Mouse (Mus musculus) right cerebral cortex, adult 2 months (tissue): Measurements from ENCODE around the gene Madcam1.

Source experiments
- DNase-seq, 2 experiments: peaks; one replicate each; pipeline ENCODE4 v3.0.0; 2021 to 2022; ENCODE audit warnings: low spot score in 2 of 2

The Madcam1 gene

GRCm38 (mm10) chr10:79664131-79664665 lies at the start of gene Madcam1:
Madcam1 (plus strand) TSS chr10:79664559.
- peak; percentile 72 for DNase-seq

- no peak for DNase-seq
Observed at GRCm38 (mm10) chr10:79615860-79616259, 48.5 kb upstream of the Madcam1 start.

DNA sequence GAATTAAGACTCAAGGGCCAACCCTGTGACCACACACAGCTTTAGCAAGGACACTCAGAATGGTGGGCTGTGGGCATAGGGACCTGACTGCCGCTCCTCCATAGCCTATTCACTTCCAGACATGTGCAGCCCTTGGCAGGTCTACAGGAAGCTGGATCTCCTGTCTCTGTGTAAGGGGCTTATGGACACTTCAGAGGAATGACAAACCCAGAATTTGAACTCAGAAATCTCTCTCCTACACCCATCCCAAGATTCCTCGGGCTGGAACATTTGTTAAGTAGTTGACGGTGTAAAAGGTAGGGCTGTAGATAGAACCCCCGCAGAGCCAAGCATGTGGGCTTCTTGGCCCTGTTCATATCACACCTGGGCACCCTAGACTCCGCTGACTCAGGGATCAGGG lies 48.0 kb upstream of the Madcam1 start:
- no peak for DNase-seq

DNA sequence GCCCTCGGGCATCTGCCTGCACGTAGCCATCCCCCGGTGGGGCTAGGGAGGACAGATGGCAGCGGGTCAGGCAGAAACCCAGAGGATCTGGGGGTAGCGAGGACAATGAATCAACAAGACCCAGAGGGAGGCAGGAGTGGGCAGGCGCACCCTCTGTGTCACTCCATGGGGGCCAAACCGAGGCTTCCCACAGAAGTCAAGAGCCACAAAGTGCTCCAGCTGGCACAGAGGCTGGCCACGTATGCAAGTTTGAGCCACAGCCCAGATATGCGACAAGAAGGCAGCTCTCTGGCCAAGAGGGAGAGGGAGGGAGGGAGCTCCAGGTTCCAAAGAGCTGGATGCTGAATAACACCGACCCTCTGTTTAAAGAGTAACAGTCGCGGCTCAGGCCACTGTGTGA lies 40.4 kb upstream of the Madcam1 start:
- DNase-seq, result no peak

- DNase-seq, result no peak
Observed at GRCm38 (mm10) chr10:79625398-79625797, 39.0 kb upstream of the Madcam1 start.

DNA sequence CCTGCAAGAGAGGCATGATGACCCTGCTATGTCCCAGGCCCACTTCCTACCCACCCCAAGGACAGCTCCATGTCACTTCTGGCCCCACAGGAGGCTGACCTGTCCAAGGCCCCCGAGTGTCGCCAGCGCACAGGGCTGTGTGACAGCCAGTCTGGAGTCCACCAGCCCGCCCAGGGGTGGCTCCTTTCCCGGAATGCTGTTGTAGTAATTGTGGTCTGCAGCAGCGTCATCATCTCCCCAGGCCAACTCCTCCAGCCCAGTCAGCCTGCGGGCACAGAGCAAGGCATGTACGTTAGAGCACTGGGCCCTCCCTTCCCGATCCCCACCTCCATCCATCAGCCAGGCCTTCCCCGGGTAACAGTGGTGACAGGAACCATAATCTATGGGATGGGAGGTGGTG lies 38.2 kb upstream of the Madcam1 start:
- DNase-seq, result no peak

DNA sequence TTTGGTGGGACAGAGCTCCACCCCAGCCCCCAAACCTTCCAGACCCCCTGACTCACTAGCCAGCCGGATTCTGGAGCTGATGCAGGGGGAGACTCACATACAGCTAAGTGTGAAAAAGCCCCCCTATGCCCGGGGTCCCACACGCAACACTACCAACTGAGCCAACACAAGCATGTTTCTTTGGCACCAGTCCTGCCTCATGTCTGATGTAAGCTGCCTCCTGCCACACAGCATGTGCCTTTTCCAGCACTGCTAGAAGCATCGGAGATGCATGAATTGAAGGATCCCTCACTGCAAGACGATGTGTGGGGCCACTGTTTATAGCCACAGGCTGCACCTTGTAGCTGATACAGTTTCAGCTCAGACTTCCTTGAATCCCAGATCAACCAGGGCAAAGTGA lies 36.0 kb upstream of the Madcam1 start:
- DNase-seq, result no peak

GRCm38 (mm10) chr10:79631432-79631831 lies 32.9 kb upstream of the Madcam1 start:
- peak; percentile 54 to 69 for DNase-seq

GRCm38 (mm10) chr10:79633006-79633777 lies 31.2 kb upstream of the Madcam1 start:
- peak; percentile 55 to 63 for DNase-seq

DNA sequence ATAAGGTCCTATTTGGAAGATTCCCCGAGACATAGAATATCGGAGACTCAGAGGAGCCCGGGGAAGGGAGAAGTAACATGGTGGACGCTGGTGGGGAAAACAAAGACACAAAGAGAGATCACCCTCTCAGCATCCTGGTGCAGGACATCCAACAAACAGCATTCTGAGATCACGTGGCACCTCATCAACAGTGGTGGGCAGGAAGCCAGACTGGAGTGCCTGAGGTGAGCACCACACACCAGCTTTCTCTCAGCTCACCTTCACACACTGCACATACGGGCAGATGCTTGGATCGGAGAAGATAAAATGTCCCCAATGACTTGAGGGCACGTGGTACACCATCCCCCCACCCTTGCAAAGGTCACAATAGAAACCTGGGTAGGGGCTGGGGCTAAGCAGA lies 28.1 kb upstream of the Madcam1 start:
- no peak for DNase-seq

GRCm38 (mm10) chr10:79637128-79638110 lies 26.9 kb upstream of the Madcam1 start, which contains the start of gene Shc2:
Shc2 (minus strand) TSS chr10:79637918.
- peak; percentile 82 to 86 for DNase-seq

DNA sequence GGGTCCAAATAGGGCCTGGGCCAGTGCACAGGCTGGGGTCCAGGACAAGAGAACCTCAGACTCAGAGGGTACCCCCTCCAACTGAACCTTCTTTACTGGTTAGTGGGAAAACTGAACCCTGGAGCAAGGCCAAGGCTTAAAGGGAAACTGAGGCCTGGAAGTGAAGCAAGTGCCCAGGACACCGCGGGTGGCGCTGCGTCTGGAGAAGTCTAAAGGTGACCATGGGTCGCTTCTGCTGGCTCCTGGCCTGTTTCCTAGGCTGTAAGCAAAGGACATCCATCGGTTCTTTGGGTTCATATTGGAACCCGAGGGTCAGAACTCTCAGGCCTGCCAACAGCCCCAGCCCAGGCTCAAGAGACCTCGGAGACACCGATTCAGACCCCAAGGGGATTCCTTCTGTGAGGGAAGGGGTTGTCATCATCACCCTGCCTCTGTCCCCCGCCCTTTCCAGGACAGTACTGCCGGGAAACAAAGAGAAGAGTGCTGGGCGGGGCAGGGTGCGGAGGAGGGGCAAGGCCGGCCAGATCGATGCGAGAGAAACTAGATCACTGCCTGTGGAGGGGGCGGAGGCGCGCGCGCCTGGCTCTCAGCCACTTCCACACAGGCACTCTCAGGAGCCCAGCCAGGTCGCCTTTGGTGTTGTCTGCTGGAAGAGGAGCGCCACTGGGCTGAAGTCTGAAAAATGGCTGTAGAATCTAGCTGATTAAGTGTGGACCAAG lies 25.7 kb upstream of the Madcam1 start:
- peak; percentile 74 to 75 for DNase-seq

DNA sequence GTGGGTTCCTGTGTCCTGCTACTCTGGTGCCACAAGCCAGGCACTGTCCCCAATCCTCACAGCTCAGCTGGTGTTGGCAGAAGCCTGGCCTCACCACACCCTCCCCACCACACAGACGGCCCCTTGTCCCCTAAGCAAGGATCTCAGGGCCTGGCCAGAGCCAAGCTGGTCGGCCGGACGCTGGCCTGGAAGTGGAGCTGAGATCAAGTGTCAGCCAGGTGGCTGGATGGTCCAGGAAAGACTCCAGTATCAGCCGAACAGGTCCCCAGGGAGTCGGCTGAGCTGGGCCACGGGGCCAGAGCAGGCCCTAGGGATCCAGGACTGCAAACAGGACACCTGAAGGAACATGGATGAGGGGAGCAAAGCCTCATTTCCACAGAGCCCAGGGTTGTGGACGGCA lies 18.6 kb upstream of the Madcam1 start, which contains the start of gene Odf3l2:
Odf3l2 (minus strand) TSS at position 28 of the 400 bp plus-strand sequence.
- DNase-seq, result no peak

GRCm38 (mm10) chr10:79649070-79649751 lies 15.1 kb upstream of the Madcam1 start:
- DNase-seq, result peak; percentile 87

DNA sequence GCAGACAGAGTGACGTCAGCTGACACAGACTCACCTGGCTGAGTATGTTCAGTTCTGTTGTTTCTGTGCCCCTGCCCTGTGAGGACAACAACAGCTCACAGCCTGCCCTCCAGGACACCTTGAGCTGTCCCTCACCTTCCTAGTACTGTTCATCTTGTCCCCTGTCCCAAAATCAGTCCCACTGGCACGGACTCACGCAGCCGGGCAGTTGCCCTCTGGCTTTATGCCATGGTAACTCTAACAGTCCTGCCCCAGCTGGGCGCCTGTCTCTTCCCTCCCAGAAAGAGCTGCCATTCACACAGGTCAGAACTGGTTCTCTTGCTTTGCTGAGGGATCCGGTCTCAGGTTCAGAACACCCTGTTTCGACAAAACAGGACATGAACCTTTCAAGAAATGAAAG lies 11.6 kb upstream of the Madcam1 start:
- no peak for DNase-seq

DNA sequence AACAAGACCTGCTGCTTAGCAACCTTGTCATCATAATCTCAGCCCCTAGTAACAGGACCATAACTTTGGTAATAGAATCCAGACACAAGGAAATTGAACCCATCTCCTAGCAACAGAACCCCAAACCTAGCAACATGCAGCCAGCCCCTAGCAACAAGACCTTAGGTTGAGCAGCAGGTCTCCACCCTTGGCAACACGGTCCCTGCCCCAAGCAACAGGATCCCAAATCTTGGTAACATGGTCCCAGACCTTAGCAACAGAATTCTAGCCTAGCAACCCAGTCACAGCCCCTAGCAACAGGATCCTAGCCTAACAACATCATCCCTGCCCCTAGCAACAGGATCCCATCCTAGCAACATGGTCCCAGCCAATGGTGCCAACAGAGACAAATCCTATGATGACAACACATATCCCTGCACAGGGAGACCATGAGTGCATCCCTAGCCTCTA lies 9.4 kb upstream of the Madcam1 start:
- peak; percentile 50 to 52 for DNase-seq

DNA sequence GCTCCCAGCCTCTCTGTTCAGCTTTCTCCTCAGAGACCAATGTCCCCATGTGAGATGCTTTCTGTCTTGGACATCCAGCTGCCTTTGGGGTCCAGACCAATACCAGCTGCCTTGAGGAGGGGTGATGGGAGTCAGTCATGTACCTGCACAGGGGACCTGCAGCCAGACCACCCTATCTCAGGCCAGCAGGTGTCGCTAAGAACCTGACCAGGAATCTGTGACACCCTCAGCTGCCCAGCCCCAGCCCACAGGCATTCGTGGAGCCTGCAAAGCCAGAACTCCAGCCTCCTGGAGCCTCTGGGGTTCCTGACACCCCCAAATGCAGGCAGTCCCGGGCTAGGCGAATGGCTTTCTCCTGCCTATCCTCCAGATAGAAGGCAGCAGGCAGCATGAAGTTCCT lies 5.5 kb upstream of the Madcam1 start:
- DNase-seq, result no peak

DNA sequence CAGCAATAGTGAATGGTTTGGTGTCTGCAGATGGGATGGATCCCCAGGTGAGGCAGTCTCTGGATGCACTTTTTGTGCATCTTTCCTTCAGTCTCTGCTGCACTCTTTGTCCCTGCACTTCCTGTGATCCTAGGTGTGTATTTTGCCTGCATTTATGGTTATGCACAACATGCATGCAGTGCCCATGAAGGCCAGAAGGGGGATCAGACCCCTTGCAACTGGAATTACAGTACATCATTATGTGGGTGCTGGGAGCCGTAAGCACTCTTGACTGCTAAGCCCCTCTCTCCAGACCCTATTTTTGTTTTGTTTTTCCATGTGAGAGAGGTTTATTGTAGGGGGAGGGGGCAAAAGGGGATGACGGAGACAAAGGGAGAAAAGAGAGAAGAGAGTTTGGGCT lies 4.1 kb upstream of the Madcam1 start:
- DNase-seq, result no peak

GRCm38 (mm10) chr10:79661861-79662260 lies 2.5 kb upstream of the Madcam1 start:
- no peak for DNase-seq

- no peak for DNase-seq
Observed at GRCm38 (mm10) chr10:79665051-79665450, 692 bp downstream of the Madcam1 start.

GRCm38 (mm10) chr10:79666493-79666892 lies 2.1 kb downstream of the Madcam1 start:
- no peak for DNase-seq
